Mouse (Mus musculus) olfactory bulb, adult 2 months (tissue): Measurements from ENCODE around the gene Myrfl.

ENCODE experiments used
- CTCF ChIP-seq: fragments of 200-500 bp; IDR thresholded peaks from 2 replicates; pipeline ENCODE4 v1.5.1; 2012; ENCODE audit warnings: low read depth, mild to moderate bottlenecking, low read length, moderate library complexity; ENCODE audit not compliant: insufficient read depth
- POLR2A ChIP-seq: fragments of 200-500 bp; IDR thresholded peaks from 2 replicates; pipeline ENCODE4 v1.6.1; 2012; ENCODE audit warnings: mild to moderate bottlenecking, low read depth, low read length, moderate library complexity; ENCODE audit not compliant: insufficient read depth

DNA sequence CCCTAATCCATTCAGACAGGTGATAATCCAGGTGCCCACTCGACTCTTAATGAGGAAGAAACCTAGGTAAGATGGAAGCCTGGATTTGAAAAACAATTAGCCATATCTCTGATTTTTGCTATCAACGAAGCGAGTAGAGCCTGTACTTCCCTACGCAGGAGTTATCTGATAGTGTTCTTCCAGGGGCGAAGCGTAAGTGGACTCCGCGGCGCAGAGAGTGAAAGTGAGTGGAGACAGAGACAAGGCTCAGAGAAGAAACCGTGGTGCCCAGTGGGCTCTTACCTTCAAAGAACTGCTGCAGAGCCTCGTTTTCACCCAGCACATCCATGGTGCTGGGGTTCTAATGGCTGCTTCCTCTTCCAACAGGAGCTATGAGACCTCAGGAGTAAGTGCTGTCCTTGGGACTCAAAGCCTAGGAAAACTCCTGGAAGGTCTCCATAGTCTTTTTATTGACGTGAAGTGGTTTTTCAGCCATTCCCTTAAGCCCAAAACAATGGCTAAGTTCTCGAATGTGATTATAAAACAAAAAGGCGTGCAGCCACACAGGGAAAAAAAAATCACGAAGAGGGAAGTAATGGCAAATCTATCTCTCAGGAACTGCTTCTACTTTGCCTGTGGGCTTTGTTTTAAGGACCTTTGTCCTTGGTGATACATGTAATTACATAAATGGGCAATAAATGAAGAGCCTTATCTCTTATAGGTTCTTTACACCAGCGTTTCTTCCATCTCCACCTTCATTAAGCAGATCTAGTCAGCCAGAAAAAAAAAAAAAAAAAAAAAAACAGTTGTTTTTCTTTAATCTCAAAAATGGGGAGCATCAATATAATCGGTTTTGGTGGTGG is at the start of gene Myrfl:
- TF ChIP-seq CTCF (no peak), POLR2A (no peak)
